Mouse (Mus musculus) stomach, postnatal 0 days (tissue): ENCODE results near the gene Cpt1c.

Source experiments
- CTCF ChIP-seq: IDR thresholded peaks from 2 replicates; pipeline ENCODE4 v1.5.1; 2016; ENCODE audit warnings: antibody characterized with exemption, low read depth, mild to moderate bottlenecking, moderate library complexity
- EP300 ChIP-seq: optimal IDR thresholded peaks from 2 replicates; pipeline ENCODE3; 2016; ENCODE audit warnings: antibody characterized with exemption

DNA sequence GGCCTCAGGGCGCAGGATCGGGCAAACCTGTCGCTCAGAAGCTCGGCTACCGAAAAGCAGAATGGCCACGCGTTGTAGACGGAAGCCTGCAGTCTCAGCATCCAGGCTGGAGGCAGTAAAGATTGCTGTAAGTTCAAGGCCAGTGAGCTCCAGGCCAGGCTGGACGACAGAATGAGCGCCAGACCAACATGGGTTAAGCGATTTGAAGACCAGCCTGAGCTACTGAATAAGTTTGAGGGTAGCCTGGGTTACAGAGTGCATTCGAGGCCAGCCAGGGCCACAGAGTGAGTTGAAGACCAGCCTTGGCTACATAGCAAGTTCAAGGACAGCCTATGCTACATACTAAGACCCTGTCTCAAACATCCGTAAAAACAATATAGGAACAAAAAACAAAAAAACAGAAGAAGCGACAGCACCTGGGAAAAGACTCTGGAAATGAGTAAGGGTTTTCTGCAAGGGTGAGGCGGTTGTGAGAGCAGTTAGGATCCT is 23.3 kb upstream of the Cpt1c start:
- TF ChIP-seq CTCF (no peak), EP300 (no peak)
